Mouse (Mus musculus): ENCODE measurements around the gene Olfr281. TPM values are rescaled to one million over a fixed set of nuclear protein-coding genes. Genes with fewer than 3 reads are reported as not detected.

Gene Olfr281
- polyA plus RNA-seq, 1 experiment: not detected

DNA sequence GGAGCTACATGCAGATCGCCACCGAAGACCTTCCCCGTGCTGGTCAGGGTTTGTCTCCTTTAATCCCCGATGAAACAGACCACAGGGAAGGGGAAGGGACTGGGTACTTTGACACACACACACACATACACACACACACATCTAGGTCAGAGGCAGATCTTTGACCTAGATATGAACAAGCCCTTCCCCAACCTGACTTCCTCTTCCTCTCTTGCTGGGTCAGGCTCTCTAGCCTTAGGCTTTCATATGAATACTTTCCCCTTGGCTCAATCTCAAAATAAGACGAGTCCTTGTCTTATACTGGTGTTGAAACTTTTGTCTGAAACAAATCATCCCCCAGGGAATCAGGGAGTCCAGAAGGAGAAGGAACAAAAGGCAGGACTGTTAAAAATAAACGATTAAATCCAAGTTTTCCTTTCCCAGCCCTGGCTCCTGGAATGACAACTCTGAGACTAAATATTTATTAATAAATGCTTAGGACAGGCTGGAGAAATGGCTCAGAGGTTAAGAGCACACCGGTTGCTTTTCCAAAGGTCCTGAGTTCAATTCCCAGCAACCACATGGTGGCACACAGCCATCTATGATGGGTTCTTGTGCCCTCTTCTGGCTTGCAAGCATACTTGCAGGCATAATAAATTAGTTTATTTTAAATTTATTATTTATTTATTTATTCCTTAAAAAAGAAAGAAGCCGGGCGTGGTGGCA lies 54.0 kb downstream of the Olfr281 start:
- Histone ChIP-seq H3K4me3 (ENCODE audit: insufficient read depth, low read length) (no peak overlapping the region), H3K4me1 (ENCODE audit: control insufficient read depth, insufficient read depth, low read length) (no peaks in the 10 kb centered on the region), H3K27ac (ENCODE audit: insufficient read depth, low read length) (no peak overlapping the region)
- TF ChIP-seq POLR2A (IDR thresholded peaks at IDR 0.05; ENCODE audit: extremely low read depth, insufficient read depth, low read length) (no peak), CTCF (IDR thresholded peaks at IDR 0.05; ENCODE audit: extremely low read depth, insufficient read depth, low read length) (no peak)

GRCm38 (mm10) chr15:98507321-98507720 lies 54.9 kb downstream of the Olfr281 start:
- TF ChIP-seq POLR2A (IDR thresholded peaks at IDR 0.05; ENCODE audit: extremely low read depth, insufficient read depth, low read length): no peak
- TF ChIP-seq CTCF (IDR thresholded peaks at IDR 0.05; ENCODE audit: extremely low read depth, insufficient read depth, low read length): no peak
- H3K27ac ChIP-seq (ENCODE audit: insufficient read depth, low read length): no peak overlapping the region
- H3K4me1 ChIP-seq (ENCODE audit: control insufficient read depth, insufficient read depth, low read length): no peaks in the 10 kb centered on the region
- no peak overlapping the region for H3K4me3 ChIP-seq (ENCODE audit: insufficient read depth, low read length)

GRCm38 (mm10) chr15:98509387-98509786 lies 57.0 kb downstream of the Olfr281 start:
- H3K27ac ChIP-seq (ENCODE audit: insufficient read depth, low read length): no peak overlapping the region
- peaks cover 2% of the 10 kb centered on the region; the same call in 1 of the 2 replicates for H3K4me1 ChIP-seq (ENCODE audit: control insufficient read depth, insufficient read depth, low read length)
- H3K4me3 ChIP-seq (ENCODE audit: insufficient read depth, low read length): no peak overlapping the region
- TF ChIP-seq CTCF (IDR thresholded peaks at IDR 0.05; ENCODE audit: extremely low read depth, insufficient read depth, low read length) (no peak), POLR2A (IDR thresholded peaks at IDR 0.05; ENCODE audit: extremely low read depth, insufficient read depth, low read length) (no peak)

Other genes with a start within 250 kb of the Olfr281 start
- gene Gm44579, start 231.6 kb upstream of the Olfr281 start, polyA plus RNA-seq (2012; rRNA removed): 0.25 TPM in 1 of 2 replicates, not detected in the other
- gene Olfr287, start 231.5 kb upstream of the Olfr281 start, polyA plus RNA-seq (2012; rRNA removed): 16.8 and 18.2 TPM in 2 replicates
- gene Olfr286, start 218.1 kb upstream of the Olfr281 start, polyA plus RNA-seq (2012; rRNA removed): not detected in 2 replicates
- gene H1fnt, start 195.3 kb upstream of the Olfr281 start, polyA plus RNA-seq (2012; rRNA removed): not detected in 2 replicates
- gene Zfp641, start 156.4 kb upstream of the Olfr281 start, polyA plus RNA-seq (2012; rRNA removed): 10.3 and 12.2 TPM in 2 replicates
- gene Olfr285, start 135.2 kb upstream of the Olfr281 start, polyA plus RNA-seq (2012; rRNA removed): not detected in 2 replicates
- gene Olfr284, start 111.6 kb upstream of the Olfr281 start, polyA plus RNA-seq (2012; rRNA removed): not detected in 2 replicates
- gene Olfr283, start 71.6 kb upstream of the Olfr281 start, polyA plus RNA-seq (2012; rRNA removed): 0.21 and 0.26 TPM in 2 replicates
- gene Olfr282, start 21.4 kb upstream of the Olfr281 start, polyA plus RNA-seq (2012; rRNA removed): not detected in 2 replicates
- gene OR5BS1P, start 17.3 kb downstream of the Olfr281 start, polyA plus RNA-seq (2012; rRNA removed): not detected in 2 replicates
- gene Lalba, start 30.1 kb downstream of the Olfr281 start, polyA plus RNA-seq (2012; rRNA removed): not detected in 2 replicates
- 0.04 and 0.19 TPM in 2 replicates for gene Olfr279, start 39.8 kb downstream of the Olfr281 start, polyA plus RNA-seq (2012; rRNA removed)
- 52.9 and 55.7 TPM in 2 replicates for gene Kansl2, start 81.7 kb downstream of the Olfr281 start, polyA plus RNA-seq (2012; rRNA removed)
- 17.4 and 17.9 TPM in 2 replicates for gene Ccnt1, start 118.3 kb downstream of the Olfr281 start, polyA plus RNA-seq (2012; rRNA removed)
- gene 4930415O20Rik, start 118.4 kb downstream of the Olfr281 start, polyA plus RNA-seq (2012; rRNA removed): not detected in 2 replicates
- gene Adcy6, start 157.5 kb downstream of the Olfr281 start, polyA plus RNA-seq (2012; rRNA removed): 38.2 and 44.3 TPM in 2 replicates
- gene Cacnb3, start 178.3 kb downstream of the Olfr281 start, polyA plus RNA-seq (2012; rRNA removed): 339 and 348 TPM in 2 replicates
- gene Ddx23, start 210.3 kb downstream of the Olfr281 start, polyA plus RNA-seq (2012; rRNA removed): 53.4 and 60.5 TPM in 2 replicates
- 34.5 and 37.4 TPM in 2 replicates for gene Rnd1, start 224.9 kb downstream of the Olfr281 start, polyA plus RNA-seq (2012; rRNA removed)